In the genomic region with DNA sequence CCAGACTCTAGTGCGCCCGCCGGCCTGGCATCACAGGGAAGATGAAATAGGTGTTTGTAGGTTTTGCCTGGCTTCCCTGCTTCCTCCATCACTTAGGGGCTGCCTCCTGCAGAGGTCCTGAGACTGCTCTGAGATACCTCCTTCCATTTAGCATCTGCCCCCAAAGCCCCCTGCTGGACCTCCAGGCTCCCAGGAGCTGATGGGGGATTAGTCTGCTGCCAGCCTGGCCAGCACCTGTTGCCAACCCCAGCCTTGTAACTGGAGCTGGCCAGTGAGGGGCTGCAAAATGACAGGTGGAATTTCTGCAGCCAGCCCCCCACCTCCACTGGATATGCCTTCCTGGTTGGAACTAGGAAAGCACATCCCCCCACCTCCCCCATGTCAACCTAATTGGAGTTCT, we compare ENCODE assay signal across 8 mouse cellular contexts. TPM values are rescaled to one million over a fixed set of nuclear protein-coding genes. Genes with fewer than 3 reads are reported as not detected.
DNase-seq lines count a peak whose midpoint lies in the region; TF ChIP-seq lines count a peak whose summit lies in the region.

No protein-coding gene starts in this region.

- no peak for TF ChIP-seq CTCF in left cerebral cortex, adult 2 months (IDR thresholded peaks at IDR 0.05)

- H3K4me1 ChIP-seq in embryonic facial prominence, embryonic 10.5 days: peaks cover 100% of the 10 kb centered on the region
- peaks cover 100% of the 10 kb centered on the region for H3K4me1 ChIP-seq in hindbrain, embryonic 10.5 days (replicated peaks)

- H3K9me3 ChIP-seq in embryonic facial prominence, embryonic 10.5 days: no peaks in the 10 kb centered on the region
- no peaks in the 10 kb centered on the region for H3K9me3 ChIP-seq in hindbrain, embryonic 10.5 days

- peak overlapping the region; percentile 13; the same call in 1 of the 2 replicates for H3K4me3 ChIP-seq in left cerebral cortex, adult 2 months
- H3K4me3 ChIP-seq in embryonic facial prominence, embryonic 10.5 days: peak overlapping the region; percentile 88
- peak overlapping the region; percentile 80 for H3K4me3 ChIP-seq in hindbrain, embryonic 10.5 days

- intact Hi-C loops in left cerebral cortex, adult 2 months (cut with DNase I): loop anchor here (1.0 to 2.0 kb wide), 2 partner anchors 14 to 23 kb away; no protein-coding TSS in a partner anchor
- intact Hi-C loops in left cerebral cortex, postnatal 25 days (cut with DNase I): loop anchor here (1.0 kb wide), 1 partner anchor 26 kb away; no protein-coding TSS in a partner anchor

- peaks cover 10% of the 10 kb centered on the region for H3K36me3 ChIP-seq in embryonic facial prominence, embryonic 10.5 days (replicated peaks)
- no peaks in the 10 kb centered on the region for H3K36me3 ChIP-seq in hindbrain, embryonic 10.5 days

- WGBS in embryonic facial prominence, embryonic 10.5 days: 36% methylated on average over 3 of the region's 3 CpGs
- 38% methylated on average over 3 of the region's 3 CpGs for WGBS in hindbrain, embryonic 10.5 days

- H3K27ac ChIP-seq in left cerebral cortex, adult 2 months: peak overlapping the region; percentile 86; the same call in 1 of the 2 replicates
- H3K27ac ChIP-seq in embryonic facial prominence, embryonic 10.5 days (replicated peaks): peak overlapping the region; percentile 94
- peak overlapping the region; percentile 87 for H3K27ac ChIP-seq in hindbrain, embryonic 10.5 days

- 0 out of 2 replicates have a peak, but pooled peaks cover 1% of the 10 kb centered on the region for H3K27me3 ChIP-seq in embryonic facial prominence, embryonic 10.5 days (replicated peaks; ENCODE audit: low read depth, poor library complexity, severe bottlenecking)
- H3K27me3 ChIP-seq in hindbrain, embryonic 10.5 days (ENCODE audit: insufficient read depth, poor library complexity, severe bottlenecking): peaks cover 27% of the 10 kb centered on the region

- DNase-seq in left cerebral cortex, adult 2 months (ENCODE audit: extremely low spot score in 1 of 2, low spot score in 2 of 2): no peak
- DNase-seq in left cerebral cortex, postnatal 25 days (ENCODE audit: low spot score in 2 of 2): no peak
- DNase-seq in embryonic facial prominence, embryonic 10.5 days (ENCODE audit: low spot score): peak; percentile 41
- peak; percentile 8 for DNase-seq in hindbrain, embryonic 10.5 days (ENCODE audit: low spot score)
- peak; percentile 21 to 36 for DNase-seq in lung, postnatal 4 days
- no peak for DNase-seq in frontal cortex, postnatal 36 days (ENCODE audit: low spot score in 2 of 2)
- DNase-seq in layer of hippocampus, postnatal 14 days (ENCODE audit: low spot score in 2 of 2): no peak
- DNase-seq in spleen, postnatal 4 days (ENCODE audit: low spot score in 2 of 2): no peak

RNA-seq across cellular contexts. Expression of a gene that starts 13.2 kb away (rescaled TPM):
- 10 to 100 TPM; 14.0 to 18.7 TPM for total RNA-seq in left cerebral cortex, adult 2 months (2021)
- total RNA-seq in left cerebral cortex, postnatal 25 days (2021): 10 to 100 TPM in 1 of 2 experiments, 1 to 10 TPM in 1; 9.4 to 12.1 TPM
- polyA plus RNA-seq in embryonic facial prominence, embryonic 10.5 days (2016; fragmentation: Nextera tagmentation; extraction: Ambion mirVana): 34.0 and 35.6 TPM in 2 replicates
- 28.4 and 53.7 TPM in 2 replicates for polyA plus RNA-seq in hindbrain, embryonic 10.5 days (2016; fragmentation: Nextera tagmentation; extraction: Ambion mirVana)
- total RNA-seq in layer of hippocampus, postnatal 14 days (2021): 10 to 100 TPM; 20.2 to 20.3 TPM

RNA-seq across cellular contexts. Expression of a gene that starts 33.2 kb away (rescaled TPM):
- total RNA-seq in left cerebral cortex, adult 2 months (2021): under 1 TPM; 0.35 to 0.36 TPM
- under 1 TPM; 0.21 to 0.60 TPM for total RNA-seq in left cerebral cortex, postnatal 25 days (2021)
- 65.1 and 69.1 TPM in 2 replicates for polyA plus RNA-seq in embryonic facial prominence, embryonic 10.5 days (2016; fragmentation: Nextera tagmentation; extraction: Ambion mirVana)
- polyA plus RNA-seq in hindbrain, embryonic 10.5 days (2016; fragmentation: Nextera tagmentation; extraction: Ambion mirVana): 45.3 and 63.7 TPM in 2 replicates
- under 1 TPM; 0.81 to 0.97 TPM for total RNA-seq in layer of hippocampus, postnatal 14 days (2021)

RNA-seq across cellular contexts. Expression of a gene that starts 42.0 kb away (rescaled TPM):
- 1 to 10 TPM; 1.4 to 3.2 TPM for total RNA-seq in left cerebral cortex, adult 2 months (2021)
- 1 to 10 TPM; 2.9 to 3.0 TPM for total RNA-seq in left cerebral cortex, postnatal 25 days (2021)
- polyA plus RNA-seq in embryonic facial prominence, embryonic 10.5 days (2016; fragmentation: Nextera tagmentation; extraction: Ambion mirVana): 0.25 TPM in 1 of 2 replicates, not detected in the other
- 0.44 TPM in 1 of 2 replicates, not detected in the other for polyA plus RNA-seq in hindbrain, embryonic 10.5 days (2016; fragmentation: Nextera tagmentation; extraction: Ambion mirVana)
- 1 to 10 TPM; 2.2 TPM for total RNA-seq in layer of hippocampus, postnatal 14 days (2021)

Comparison
In these comparisons a context has a peak if more than half of its experiments do, and no peak if none do; other contexts are left out.
1. DNase-seq: peak in embryonic facial prominence, embryonic 10.5 days (single experiment), hindbrain, embryonic 10.5 days (single experiment) and lung, postnatal 4 days (2 of 2); none in left cerebral cortex, adult 2 months (0 of 2), left cerebral cortex, postnatal 25 days (0 of 2), frontal cortex, postnatal 36 days (0 of 2), layer of hippocampus, postnatal 14 days (0 of 2) and spleen, postnatal 4 days (0 of 2).
2. H3K4me3 ChIP-seq: peak in every context shown above with its lines; median percentile 88 in embryonic facial prominence, embryonic 10.5 days; 80 in hindbrain, embryonic 10.5 days; 13 in left cerebral cortex, adult 2 months.
3. Peak in every context shown above with its lines, with median percentiles within 50 percentile points of each other: H3K27ac ChIP-seq.